Mouse (Mus musculus): ENCODE measurements around the gene Samd4b.
"Not testable (repeated sequence)": the region's sequence is repeated elsewhere in the genome, so short reads cannot be mapped to it uniquely, and the experiment has no call there.

Samd4b gene

GRCm38 (mm10) chr7:28510405-28510974, 87.5 kb downstream of the Samd4b start, which contains the start of gene Ifnl2:
Ifnl2 (minus strand) TSS chr7:28510455.
- in situ Hi-C loops (cut with MboI; ENCODE audit: low sequenced_read_pairs) = not testable (repeated sequence)

- in situ Hi-C loops (cut with MboI; ENCODE audit: low sequenced_read_pairs) = not testable (repeated sequence)
These were observed 88.8 kb downstream of the Samd4b start for GRCm38 (mm10) chr7:28509121-28509520.

DNA sequence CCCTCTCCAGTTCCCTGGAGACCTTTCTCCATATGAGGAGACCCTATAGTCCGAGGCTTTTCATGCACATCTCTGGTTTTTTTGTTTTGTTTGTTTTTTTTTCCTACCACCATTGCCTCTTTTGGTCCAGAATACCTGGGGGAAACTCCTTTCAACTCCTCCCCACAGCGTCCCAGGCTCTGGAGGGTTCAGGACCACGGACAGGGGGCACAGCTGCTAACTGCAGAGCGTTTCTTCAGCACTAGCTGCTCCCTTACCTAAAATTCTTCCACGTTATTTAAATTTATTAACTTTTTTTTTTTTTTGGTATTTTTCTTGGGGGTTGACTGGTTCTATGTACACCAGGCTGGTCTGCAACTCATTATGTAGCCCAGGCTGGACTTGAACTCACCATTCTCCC, 92.4 kb downstream of the Samd4b start:
- in situ Hi-C loops (cut with MboI; ENCODE audit: low sequenced_read_pairs) = no loop called here

DNA sequence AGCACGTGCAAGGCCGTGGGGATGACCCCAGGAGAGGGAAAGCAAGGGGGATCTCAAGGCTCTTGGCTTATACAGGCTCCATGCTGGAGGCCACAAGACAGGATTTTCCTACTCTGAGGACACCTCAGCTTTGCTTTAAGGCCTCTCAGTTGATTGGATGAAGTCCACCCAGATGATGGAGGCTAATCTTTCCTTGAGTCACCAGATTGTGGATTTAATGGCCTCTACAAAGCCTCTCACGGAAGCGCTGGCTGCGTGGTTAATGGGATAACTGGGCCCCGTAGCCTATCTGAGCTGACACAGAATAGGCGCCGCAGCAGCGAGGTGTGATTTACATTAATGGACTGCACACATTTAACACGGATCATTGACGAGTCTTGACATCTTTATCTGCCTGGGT, 102.5 kb downstream of the Samd4b start:
- in situ Hi-C loops (cut with MboI; ENCODE audit: low sequenced_read_pairs) = no loop called here

DNA sequence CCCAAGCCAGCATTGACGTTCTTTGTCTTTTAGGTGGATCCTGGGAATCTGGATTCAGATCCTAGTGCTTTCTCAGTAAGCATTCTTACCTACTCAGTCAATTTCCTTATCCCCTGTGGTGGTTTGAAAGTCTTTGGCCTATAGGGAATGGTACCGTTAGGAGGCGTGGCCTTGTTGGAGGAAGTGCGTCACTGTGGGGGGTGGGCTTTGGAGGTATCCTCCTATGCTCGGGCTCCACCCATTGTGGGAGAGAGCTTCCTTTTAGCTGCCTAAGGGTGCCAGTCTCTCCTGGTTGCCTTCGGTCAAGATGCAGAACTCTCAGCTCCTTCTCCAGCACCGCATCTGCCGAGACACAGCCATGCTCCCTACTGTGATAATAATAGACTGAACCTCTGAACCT, 105.6 kb downstream of the Samd4b start:
- in situ Hi-C loops (cut with MboI; ENCODE audit: low sequenced_read_pairs) = no loop called here

GRCm38 (mm10) chr7:28490903-28491302, 107.0 kb downstream of the Samd4b start:
- in situ Hi-C loops (cut with MboI; ENCODE audit: low sequenced_read_pairs) = no loop called here

- in situ Hi-C loops (cut with MboI; ENCODE audit: low sequenced_read_pairs) = no loop called here
These were observed 107.5 kb downstream of the Samd4b start for GRCm38 (mm10) chr7:28490410-28490809.

- in situ Hi-C loops (cut with MboI; ENCODE audit: low sequenced_read_pairs) = no loop called here
These were observed 109.9 kb downstream of the Samd4b start for GRCm38 (mm10) chr7:28488030-28488491.

- in situ Hi-C loops (cut with MboI; ENCODE audit: low sequenced_read_pairs) = no loop called here
These were observed 113.8 kb downstream of the Samd4b start for GRCm38 (mm10) chr7:28484192-28484591.

DNA sequence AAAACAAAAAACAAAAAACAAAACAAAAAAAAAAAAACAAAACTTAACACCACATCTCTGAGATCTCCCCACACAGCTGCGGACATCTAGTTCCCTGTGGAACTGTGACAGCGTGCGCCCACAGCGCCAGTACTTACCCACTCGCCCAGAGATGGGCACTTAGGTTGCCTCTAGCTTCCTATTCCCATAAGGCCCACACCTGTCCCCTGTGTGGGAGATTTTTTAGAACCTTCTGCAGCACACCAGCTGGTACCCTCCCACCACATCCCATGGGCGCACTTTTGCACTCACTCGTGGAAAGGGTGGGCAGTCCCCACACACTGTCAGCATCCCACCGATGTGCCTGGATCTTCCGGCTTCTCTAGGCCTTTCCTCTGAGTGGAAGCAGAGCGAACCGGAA, 115.1 kb downstream of the Samd4b start:
- in situ Hi-C loops (cut with MboI; ENCODE audit: low sequenced_read_pairs) = no loop called here

DNA sequence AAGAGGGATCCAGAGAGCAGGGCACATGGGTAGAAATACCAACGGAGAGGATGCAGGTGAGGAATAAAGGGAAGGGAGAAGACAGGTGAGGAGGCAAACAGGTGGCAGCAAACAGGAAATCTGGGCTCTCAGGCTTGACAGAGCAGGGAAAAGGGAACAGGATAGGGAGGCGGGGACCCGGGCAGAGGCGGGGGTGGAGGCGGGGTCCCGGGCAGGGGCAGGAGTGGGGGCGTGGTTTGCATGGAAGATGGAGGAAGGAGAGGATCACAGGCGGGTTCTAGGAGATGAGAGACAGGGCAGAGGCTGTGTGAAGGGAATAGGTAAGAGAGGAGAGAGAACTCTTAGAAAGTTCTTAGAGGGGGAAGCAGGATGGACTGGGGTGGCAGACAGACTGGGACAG, 119.1 kb downstream of the Samd4b start:
- in situ Hi-C loops (cut with MboI; ENCODE audit: low sequenced_read_pairs) = no loop called here

- in situ Hi-C loops (cut with MboI; ENCODE audit: low sequenced_read_pairs) = no loop called here
These were observed 120.6 kb downstream of the Samd4b start for GRCm38 (mm10) chr7:28477363-28477762.

DNA sequence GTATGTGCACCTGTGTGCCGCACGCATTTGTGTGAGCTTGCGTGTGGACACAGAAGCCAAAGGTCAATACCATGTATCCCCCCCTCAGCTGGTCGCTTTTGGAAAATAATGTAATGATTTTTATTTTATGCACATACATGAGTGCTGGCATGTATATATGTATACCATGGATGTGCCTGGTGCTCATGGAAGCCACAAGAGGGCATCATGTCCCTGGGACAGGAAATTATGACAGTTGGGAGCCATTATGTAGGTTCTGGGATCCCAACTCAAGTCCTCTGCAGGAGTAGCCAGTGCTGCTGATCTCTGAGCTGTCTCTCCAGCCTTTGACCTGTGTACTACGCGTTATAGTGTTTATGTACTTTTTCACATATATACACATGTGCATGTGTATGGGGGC, 121.8 kb downstream of the Samd4b start:
- in situ Hi-C loops (cut with MboI; ENCODE audit: low sequenced_read_pairs) = no loop called here

DNA sequence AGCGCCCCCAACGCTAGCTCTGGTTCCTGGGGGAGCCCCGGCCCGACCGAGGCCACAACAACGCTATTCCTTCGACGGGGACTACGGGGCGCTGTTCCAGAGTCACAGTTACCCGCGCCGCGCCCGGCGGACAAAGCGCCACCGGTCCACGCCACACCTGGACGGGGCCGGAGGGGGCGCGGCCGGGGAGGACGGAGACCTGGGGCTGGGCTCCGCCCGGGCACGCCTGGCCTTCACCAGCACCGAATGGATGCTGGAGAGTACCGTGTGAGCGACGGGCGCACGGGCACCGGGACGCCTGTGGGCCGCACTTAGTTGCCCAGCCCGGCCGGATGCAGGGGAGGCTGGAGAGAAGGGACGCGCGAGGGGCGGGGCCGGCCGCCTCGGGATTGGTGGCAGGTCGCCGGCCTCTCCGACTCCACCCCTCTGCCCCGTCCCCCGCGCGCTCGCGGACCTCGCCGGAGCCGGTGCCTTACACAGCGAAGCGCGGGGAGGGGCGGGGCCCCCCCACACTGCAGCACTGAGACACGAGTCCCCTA, 130.7 kb downstream of the Samd4b start:
- in situ Hi-C loops (cut with MboI; ENCODE audit: low sequenced_read_pairs) = no loop called here

GRCm38 (mm10) chr7:28466721-28467212, 131.2 kb downstream of the Samd4b start:
- in situ Hi-C loops (cut with MboI; ENCODE audit: low sequenced_read_pairs) = no loop called here

DNA sequence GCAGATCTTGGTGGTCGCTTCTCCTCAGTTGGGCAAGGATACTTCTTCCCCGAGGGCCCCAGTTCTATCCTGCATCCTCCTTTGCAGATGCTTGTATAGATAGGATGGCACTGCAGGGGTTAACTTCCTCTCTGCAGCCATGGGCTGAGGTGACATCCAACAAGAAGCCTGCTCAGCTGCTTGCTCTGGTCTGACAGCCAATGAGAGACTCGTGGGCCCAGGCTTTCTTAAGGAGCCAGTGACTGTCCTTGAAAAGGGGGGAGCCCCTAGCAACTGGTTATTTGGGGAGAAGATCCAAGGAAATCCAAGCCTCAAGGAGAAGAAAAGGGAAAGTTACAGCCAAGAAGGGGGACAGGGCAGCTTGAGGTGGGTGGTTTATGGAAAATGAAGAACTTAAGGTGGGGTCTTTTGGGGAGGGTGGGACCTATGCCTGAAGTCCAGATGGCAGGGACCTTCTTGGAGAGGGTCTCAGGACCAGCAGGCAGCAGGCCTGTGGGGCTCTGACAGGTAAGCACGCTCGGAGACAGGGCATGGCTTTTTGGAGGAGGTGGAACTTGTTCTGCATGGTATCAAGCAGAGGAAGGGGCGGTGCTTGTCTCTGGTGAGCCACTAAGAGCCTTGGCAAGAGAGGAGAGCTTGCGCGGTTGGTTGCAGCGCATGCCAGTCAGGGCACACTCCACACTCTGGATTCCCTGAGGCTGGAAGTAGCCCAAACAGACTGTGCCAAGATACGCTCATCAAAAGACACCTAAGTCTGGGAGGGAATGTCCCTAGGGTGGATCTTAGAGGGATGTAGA, 133.3 kb downstream of the Samd4b start:
- in situ Hi-C loops (cut with MboI; ENCODE audit: low sequenced_read_pairs) = no loop called here

GRCm38 (mm10) chr7:28462769-28463168, 135.2 kb downstream of the Samd4b start:
- in situ Hi-C loops (cut with MboI; ENCODE audit: low sequenced_read_pairs) = no loop called here

DNA sequence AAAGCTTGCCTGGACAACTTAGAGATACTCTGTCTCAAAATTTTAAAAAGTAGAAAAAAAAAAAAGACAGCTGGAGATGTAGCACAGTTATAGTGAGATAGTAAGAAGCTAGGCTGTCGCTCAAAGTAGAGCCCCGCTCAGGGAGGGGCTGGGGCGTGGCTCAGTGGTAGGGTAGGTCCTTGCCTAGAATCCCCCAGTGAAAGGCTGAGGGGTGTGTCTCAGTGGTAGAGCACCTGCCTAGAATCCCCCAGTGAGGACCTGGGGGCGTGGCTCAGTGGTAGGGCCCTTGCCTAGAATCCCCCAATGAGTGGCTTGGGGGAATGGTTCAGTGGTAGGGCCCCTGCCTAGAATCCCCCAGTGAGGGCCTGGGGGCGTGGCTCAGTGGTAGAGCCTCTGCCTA, 137.6 kb downstream of the Samd4b start:
- in situ Hi-C loops (cut with MboI; ENCODE audit: low sequenced_read_pairs) = no loop called here

DNA sequence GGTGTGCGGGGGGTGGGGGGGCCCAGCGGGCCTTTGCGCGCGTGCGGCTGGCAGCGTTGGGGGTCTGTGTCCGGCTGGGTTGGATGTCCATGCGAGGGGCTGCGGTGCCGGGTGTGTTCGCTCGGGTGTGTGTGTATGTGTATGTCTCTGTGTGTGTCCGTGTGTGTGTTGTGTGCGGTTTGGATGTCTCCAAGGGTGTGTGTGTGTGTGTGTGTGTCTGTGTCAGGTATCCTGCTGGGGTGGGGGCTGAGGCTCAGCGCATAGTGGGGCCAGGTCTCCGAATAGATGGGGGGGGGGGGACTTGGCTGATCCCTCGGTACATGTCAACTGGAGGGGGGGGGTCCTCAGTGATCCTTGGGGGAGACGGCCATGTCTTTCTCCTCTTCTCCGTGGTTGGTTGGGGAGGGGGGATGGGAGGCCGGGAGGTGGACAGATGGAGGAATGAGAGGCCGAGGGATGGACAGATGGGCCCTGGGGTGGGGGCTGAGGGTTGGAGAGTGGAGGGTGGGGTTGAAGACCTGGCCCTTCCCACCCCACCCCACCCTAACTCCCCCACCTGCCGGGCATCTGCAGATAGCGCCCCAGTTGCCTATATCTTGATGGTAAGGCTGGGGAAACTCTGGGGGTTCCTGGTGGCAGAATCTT, 145.5 kb downstream of the Samd4b start:
- in situ Hi-C loops (cut with MboI; ENCODE audit: low sequenced_read_pairs) = no loop called here

- in situ Hi-C loops (cut with MboI; ENCODE audit: low sequenced_read_pairs) = no loop called here
These were observed 146.2 kb downstream of the Samd4b start, which contains the start of gene Lrfn1 for GRCm38 (mm10) chr7:28451531-28452360. Lrfn1 (plus strand) TSS chr7:28451980.
